Mouse (Mus musculus) liver, adult 2 months (tissue): ENCODE results near the gene Cd80. TPM values are rescaled to one million over a fixed set of nuclear protein-coding genes. Genes with fewer than 3 reads are reported as not detected.
A peak's percentile ranks its signal among the peaks of the same experiment; 100 is the strongest.
"Not testable (repeated sequence)": the region's sequence is repeated elsewhere in the genome, so short reads cannot be mapped to it uniquely, and the experiment has no call there.

Experiments used
- DNase-seq: peaks from one replicate; pipeline ENCODE4 v3.0.0-alpha.2; 2011; ENCODE audit warnings: low read depth, low spot score; ENCODE audit errors: extremely low read depth
- H3K27ac ChIP-seq: fragments of 200-500 bp; replicated peaks from 2 replicates; pipeline ENCODE4 v1.5.1; 2012; ENCODE audit warnings: low read depth, mild to moderate bottlenecking, control low read depth, inconsistent platforms, low read length; ENCODE audit not compliant: insufficient read depth
- H3K27me3 ChIP-seq: fragments of 200-500 bp; 2 replicates; pipeline ENCODE4 v1.6.1; 2012; ENCODE audit warnings: mild to moderate bottlenecking, moderate library complexity, low read length, inconsistent platforms; ENCODE audit not compliant: control insufficient read depth, insufficient read depth
- H3K36me3 ChIP-seq: fragments of 200-500 bp; 2 replicates; pipeline ENCODE4 v1.6.1; 2012; ENCODE audit warnings: low read length, inconsistent platforms; ENCODE audit not compliant: control insufficient read depth, insufficient read depth
- H3K4me1 ChIP-seq: fragments of 200-500 bp; 2 replicates; pipeline ENCODE4 v1.6.1; 2011; ENCODE audit warnings: low read length; ENCODE audit not compliant: control insufficient read depth, insufficient read depth
- H3K4me3 ChIP-seq: fragments of 200-500 bp; 2 replicates; pipeline ENCODE4 v1.5.1; 2011; ENCODE audit warnings: low read depth, mild to moderate bottlenecking, control low read depth, low read length, moderate library complexity; ENCODE audit not compliant: insufficient read depth
- H3K79me2 ChIP-seq: fragments of 200-500 bp; 2 replicates; pipeline ENCODE4 v1.6.1; 2012; ENCODE audit warnings: inconsistent platforms, mild to moderate bottlenecking, low read length, moderate library complexity; ENCODE audit not compliant: control insufficient read depth, insufficient read depth
- H3K9ac ChIP-seq: fragments of 200-500 bp; 2 replicates; pipeline ENCODE4 v1.6.1; 2012; ENCODE audit warnings: low read depth, mild to moderate bottlenecking, control low read depth, inconsistent platforms, low read length
- CTCF ChIP-seq: fragments of 200-500 bp; IDR thresholded peaks from 2 replicates; pipeline ENCODE4 v1.5.1; 2011; ENCODE audit warnings: low read depth, low read length, control low read depth
- POLR2A ChIP-seq: fragments of 200-500 bp; IDR thresholded peaks from 2 replicates; pipeline ENCODE4 v1.6.1; 2011; ENCODE audit warnings: low read length, control low read depth; ENCODE audit not compliant: insufficient read depth; ENCODE audit errors: extremely low read depth
- WGBS: fragments of 180-500 bp; shearing (Covaris S2); methylation state at CpG from one replicate; pipeline ENCODE4 v1.1.7; 2018; 5-methylcytosine and 5-hydroxymethylcytosine counted together
- polyA plus RNA-seq: library from polyadenylated mRNA; depleted of rRNA; stranded (reverse); fragments of >200 nt; gene quantifications from 2 replicates; pipeline ENCODE4 v1.2.3, GENCODE M21; 2012
- total RNA-seq: library from RNA; depleted of rRNA; stranded (reverse); fragments of >200 nt; gene quantifications from 2 replicates; pipeline ENCODE4 v1.2.3, GENCODE M21; 2014

Gene Cd80
- total and polyA plus RNA-seq, 2 experiments = 0.28 to 0.29 TPM

- Histone ChIP-seq H3K9ac (no peak overlapping the region), H3K4me1 (no peaks in the 10 kb centered on the region), H3K4me3 (no peak overlapping the region), H3K27me3 (no peaks in the 10 kb centered on the region), H3K36me3 (peaks cover 2% of the 10 kb centered on the region; the same call in 1 of the 2 replicates), H3K79me2 (no peaks in the 10 kb centered on the region), H3K27ac (no peak overlapping the region)
- no peak for TF ChIP-seq POLR2A
- TF ChIP-seq CTCF = no peak
- WGBS = 86% methylated on average over 1 of the region's 1 CpGs
- no peak for DNase-seq
Measured at GRCm38 (mm10) chr16:38445046-38445445, 10.3 kb upstream of the Cd80 start.

GRCm38 (mm10) chr16:38445576-38445975 lies 9.8 kb upstream of the Cd80 start:
- WGBS = 97% methylated on average over 20 of the region's 20 CpGs
- H3K4me1 ChIP-seq = peaks cover 4% of the 10 kb centered on the region; the same call in 1 of the 2 replicates
- DNase-seq = no peak
- no peaks in the 10 kb centered on the region for H3K79me2 ChIP-seq
- no peak overlapping the region for H3K9ac ChIP-seq
- H3K27me3 ChIP-seq = no peaks in the 10 kb centered on the region
- no peak for TF ChIP-seq CTCF
- TF ChIP-seq POLR2A = no peak
- no peak overlapping the region for H3K27ac ChIP-seq
- H3K4me3 ChIP-seq = no peak overlapping the region
- peaks cover 2% of the 10 kb centered on the region; the same call in 1 of the 2 replicates for H3K36me3 ChIP-seq

- H3K9ac ChIP-seq, H3K4me3 ChIP-seq, DNase-seq, H3K36me3 ChIP-seq, H3K27me3 ChIP-seq, H3K79me2 ChIP-seq, H3K4me1 ChIP-seq, H3K27ac ChIP-seq: not testable (repeated sequence)
- WGBS = 96% methylated on average over 2 of the region's 2 CpGs
Measured at GRCm38 (mm10) chr16:38446141-38446540, 9.2 kb upstream of the Cd80 start.

- WGBS = 96% methylated on average over 21 of the region's 21 CpGs
- H3K27me3 ChIP-seq = no peaks in the 10 kb centered on the region
- no peak overlapping the region for H3K27ac ChIP-seq
- no peak for DNase-seq
- TF ChIP-seq POLR2A (no peak), CTCF (no peak)
- no peak overlapping the region for H3K4me3 ChIP-seq
- H3K79me2 ChIP-seq = no peaks in the 10 kb centered on the region
- H3K36me3 ChIP-seq = peaks cover 2% of the 10 kb centered on the region; the same call in 1 of the 2 replicates
- H3K4me1 ChIP-seq = peaks cover 15% of the 10 kb centered on the region
- H3K9ac ChIP-seq = no peak overlapping the region
Measured at GRCm38 (mm10) chr16:38447366-38447765, 8.0 kb upstream of the Cd80 start.

- H3K79me2 ChIP-seq = no peaks in the 10 kb centered on the region
- no peak for TF ChIP-seq POLR2A
- no peak for TF ChIP-seq CTCF
- 93% methylated on average over 12 of the region's 12 CpGs for WGBS
- no peak overlapping the region for H3K9ac ChIP-seq
- H3K4me3 ChIP-seq = no peak overlapping the region
- H3K27me3 ChIP-seq = no peaks in the 10 kb centered on the region
- peaks cover 15% of the 10 kb centered on the region for H3K4me1 ChIP-seq
- no peak for DNase-seq
- H3K27ac ChIP-seq = no peak overlapping the region
- peaks cover 2% of the 10 kb centered on the region; the same call in 1 of the 2 replicates for H3K36me3 ChIP-seq
Measured at GRCm38 (mm10) chr16:38448458-38448857, 6.9 kb upstream of the Cd80 start.

GRCm38 (mm10) chr16:38450707-38451106 lies 4.7 kb upstream of the Cd80 start:
- Histone ChIP-seq H3K9ac (no peak overlapping the region), H3K79me2 (no peaks in the 10 kb centered on the region), H3K27me3 (no peaks in the 10 kb centered on the region), H3K4me1 (peaks cover 15% of the 10 kb centered on the region), H3K4me3 (no peak overlapping the region), H3K36me3 (no peaks in the 10 kb centered on the region; the same call in 1 of the 2 replicates), H3K27ac (peak overlapping the region; percentile 63)
- TF ChIP-seq POLR2A = no peak
- TF ChIP-seq CTCF = no peak
- 29% methylated on average over 7 of the region's 7 CpGs for WGBS
- peak; percentile 74 for DNase-seq
